Mouse (Mus musculus) forelimb bud, embryonic 11.5 days (tissue): Measurements from ENCODE around the gene Wdr49.

ENCODE experiments used
- DNase-seq: peaks from one replicate; pipeline ENCODE4 v3.0.0-alpha.2; 2012; ENCODE audit warnings: low read depth, low spot score

Gene Wdr49

GRCm38 (mm10) chr3:75482056-75482455 lies at the start of gene Wdr49:
Wdr49 (minus strand) TSS chr3:75482156.
- DNase-seq, result no peak

GRCm38 (mm10) chr3:75531074-75531473 lies 49.1 kb upstream of the Wdr49 start:
- DNase-seq, result no peak

GRCm38 (mm10) chr3:75522527-75522926 lies 40.6 kb upstream of the Wdr49 start:
- DNase-seq, result no peak

GRCm38 (mm10) chr3:75521314-75521713 lies 39.4 kb upstream of the Wdr49 start:
- no peak for DNase-seq

- peak; percentile 40 for DNase-seq
These were observed 35.8 kb upstream of the Wdr49 start for GRCm38 (mm10) chr3:75517631-75518250.

- DNase-seq, result no peak
These were observed 17.3 kb upstream of the Wdr49 start for GRCm38 (mm10) chr3:75498961-75499960.

- peak; percentile 2 for DNase-seq
These were observed 11.0 kb upstream of the Wdr49 start for GRCm38 (mm10) chr3:75492913-75493312.

GRCm38 (mm10) chr3:75475106-75475505 lies 6.8 kb downstream of the Wdr49 start:
- DNase-seq, result peak; percentile 5

- no peak for DNase-seq
These were observed 7.3 kb downstream of the Wdr49 start for GRCm38 (mm10) chr3:75474657-75475056.

GRCm38 (mm10) chr3:75468154-75468553 lies 13.8 kb downstream of the Wdr49 start:
- no peak for DNase-seq

- peak; percentile 5 for DNase-seq
These were observed 51.3 kb downstream of the Wdr49 start for GRCm38 (mm10) chr3:75430564-75431181.

- DNase-seq, result no peak
These were observed 86.0 kb downstream of the Wdr49 start for GRCm38 (mm10) chr3:75395918-75396317.

GRCm38 (mm10) chr3:75395121-75395895 lies 86.6 kb downstream of the Wdr49 start:
- no peak for DNase-seq

- no peak for DNase-seq
These were observed 87.5 kb downstream of the Wdr49 start for GRCm38 (mm10) chr3:75394487-75394886.

- DNase-seq, result no peak
These were observed 100.2 kb downstream of the Wdr49 start for GRCm38 (mm10) chr3:75381776-75382175.

GRCm38 (mm10) chr3:75353972-75354371 lies 128.0 kb downstream of the Wdr49 start:
- no peak for DNase-seq

- DNase-seq, result peak; percentile 16
These were observed 144.8 kb downstream of the Wdr49 start for GRCm38 (mm10) chr3:75337196-75337595.

- DNase-seq, result no peak
These were observed 161.0 kb downstream of the Wdr49 start for GRCm38 (mm10) chr3:75320999-75321398.

GRCm38 (mm10) chr3:75308861-75309260 lies 173.1 kb downstream of the Wdr49 start:
- DNase-seq, result no peak

GRCm38 (mm10) chr3:75308228-75308627 lies 173.7 kb downstream of the Wdr49 start:
- DNase-seq, result no peak

GRCm38 (mm10) chr3:75305584-75305983 lies 176.4 kb downstream of the Wdr49 start:
- no peak for DNase-seq
